Comparison of ENCODE assay signal across 8 mouse cellular contexts in genomic region chr14:55577871-55578667, GRCm38 (mm10). TPM values are rescaled to one million over a fixed set of nuclear protein-coding genes. Genes with fewer than 3 reads are reported as not detected.
A peak's percentile ranks its signal among the peaks of the same experiment; 100 is the strongest.
DNase-seq lines count a peak whose midpoint lies in the region; ATAC-seq and TF ChIP-seq lines count a peak whose summit lies in the region.

Gene Psme1 (plus strand): TSS chr14:55578123.

- intact Hi-C loops in left cerebral cortex, postnatal 10 days (cut with DNase I) = no loop called here

- H3K4me1 ChIP-seq in cortical plate, adult 2 months (ENCODE audit: control insufficient read depth, insufficient read depth, low read length) = peaks cover 1% of the 10 kb centered on the region; the same call in 1 of the 2 replicates
- H3K4me1 ChIP-seq in hindbrain, postnatal 0 days (ENCODE audit: insufficient read depth, low read length) = no peaks in the 10 kb centered on the region

- H3K27ac ChIP-seq in cortical plate, adult 2 months (ENCODE audit: insufficient read depth, low read length) = peak within 1 kb of the TSS; percentile 67
- H3K27ac ChIP-seq in hindbrain, postnatal 0 days = peak within 1 kb of the TSS; percentile 85

- peak within 1 kb of the TSS; percentile 56 for H3K4me3 ChIP-seq in cortical plate, adult 2 months (ENCODE audit: insufficient read depth, low read length)
- peak within 1 kb of the TSS; percentile 57 for H3K4me3 ChIP-seq in hindbrain, postnatal 0 days (ENCODE audit: low read length)

- DNase-seq in T-cell, adult 2 months (ENCODE audit: low spot score) = peak; percentile 87
- DNase-seq in gastrocnemius, adult 8-10 months (ENCODE audit: low spot score in 2 of 2) = peak; percentile 64 to 66
- peak; percentile 92 for DNase-seq in hindbrain, postnatal 0 days (ENCODE audit: low spot score)
- peak; percentile 68 to 92 for DNase-seq in left cerebral cortex, postnatal 10 days (ENCODE audit: extremely low spot score in 1 of 2, low spot score in 2 of 2)
- DNase-seq in right cerebral cortex, postnatal 25 days = peak; percentile 77
- peak; percentile 63 to 80 for DNase-seq in urinary bladder, postnatal 36 days (ENCODE audit: low spot score in 2 of 2)

- no peak for TF ChIP-seq CTCF in cortical plate, adult 2 months (IDR thresholded peaks at IDR 0.05; ENCODE audit: extremely low read depth, insufficient read depth, low read length)
- TF ChIP-seq CTCF in hindbrain, postnatal 0 days (IDR thresholded peaks at IDR 0.05; ENCODE audit: low read depth) = no peak

- H3K4me2 ChIP-seq in hindbrain, postnatal 0 days (ENCODE audit: low read depth, low read length) = peak within 1 kb of the TSS; percentile 92

- peak within 1 kb of the TSS; percentile 83 for H3K9ac ChIP-seq in hindbrain, postnatal 0 days (replicated peaks; ENCODE audit: low read length)

- peaks cover 9% of the 10 kb centered on the region; the same call in 1 of the 2 replicates for H3K36me3 ChIP-seq in hindbrain, postnatal 0 days (ENCODE audit: insufficient read depth, low read length)

- peak; percentile 95 for ATAC-seq in hindbrain, postnatal 0 days
- peak; percentile 87 for ATAC-seq in megakaryocyte progenitor cell, adult 5-6 weeks (replicated peaks; ENCODE audit: poor library complexity)

- under 1% methylated on average over 31 of the region's 32 CpGs for WGBS in hindbrain, postnatal 0 days

- H3K27me3 ChIP-seq in hindbrain, postnatal 0 days (ENCODE audit: insufficient read depth, low read length) = no peaks in the 10 kb centered on the region

- no peaks in the 10 kb centered on the region for H3K9me3 ChIP-seq in hindbrain, postnatal 0 days (ENCODE audit: low read length)

- 0 out of 2 replicates have a peak, but pooled peaks have one; percentile 14 for TF ChIP-seq POLR2A in cortical plate, adult 2 months (IDR thresholded peaks at IDR 0.05; ENCODE audit: extremely low read depth, insufficient read depth, low read length)

RNA-seq across cellular contexts. Expression of gene Psme1, which starts in this region (rescaled TPM):
- polyA plus RNA-seq in cortical plate, adult 2 months (2012; rRNA removed) = 50.2 and 61.4 TPM in 2 replicates
- total RNA-seq in gastrocnemius, adult 8-10 months (2022) = 10 to 100 TPM; 63.4 to 78.7 (median 78.0) TPM
- 86.5 and 128 TPM in 2 replicates for total RNA-seq in hindbrain, postnatal 0 days (2014; rRNA removed)
- polyA plus RNA-seq in hindbrain, postnatal 0 days (2015; fragmentation: Nextera tagmentation; extraction: Ambion mirVana) = 226 and 244 TPM in 2 replicates
- total RNA-seq in left cerebral cortex, postnatal 10 days (2021) = 10 to 100 TPM; 83.0 to 84.9 TPM
- total RNA-seq in megakaryocyte progenitor cell, adult 5-6 weeks (2015) = 899 and 931 TPM in 2 replicates
- total RNA-seq in megakaryocyte progenitor cell, adult 5-6 weeks (2017) = 334 and 421 TPM in 2 replicates

Comparison
In these comparisons a context has a peak if more than half of its experiments do, and no peak if none do; other contexts are left out.
1. Peak in every context shown above with its lines: DNase-seq, ATAC-seq, H3K4me3 ChIP-seq and H3K27ac ChIP-seq.